Mouse (Mus musculus) megakaryocyte-erythroid progenitor cell, adult 5-6 weeks (primary cell): ENCODE measurements around the gene Zfp799. TPM values are rescaled to one million over a fixed set of nuclear protein-coding genes. Genes with fewer than 3 reads are reported as not detected.

Source experiments
- ATAC-seq: replicated peaks from 2 replicates; pipeline ENCODE4 v1.8.0; 2016; ENCODE audit warnings: mild to moderate bottlenecking, inconsistent platforms; ENCODE audit not compliant: severe bottlenecking, poor library complexity, low FRiP score, low TSS enrichment
- total RNA-seq, 2 experiments: library from RNA; stranded (forward) in 1 of 2; stranded (reverse) in 1 of 2; fragments of 200-1000, 215-1000 nt in 1 of 2; fragments of >200 nt in 1 of 2; fragmentation: Nextera tagmentation in 1 of 2; gene quantifications; 2 replicates each; pipeline ENCODE4 v1.2.3; 2014 to 2017

Zfp799 gene
- total RNA-seq, 2 experiments from 2014 or later, result 1.5 to 3.6 TPM

- ATAC-seq, result no peak
These were observed 41.5 kb downstream of the Zfp799 start for GRCm38 (mm10) chr17:32788576-32788975.

- ATAC-seq, result peak; percentile 98
These were observed 41.9 kb downstream of the Zfp799 start, which contains the start of gene Zfp871 for GRCm38 (mm10) chr17:32788094-32788559. Gene Zfp871, minus strand, starts transcription at chr17:32788287.

- peak; percentile 82 for ATAC-seq
These were observed 42.5 kb downstream of the Zfp799 start for GRCm38 (mm10) chr17:32787436-32788093.

- ATAC-seq, result no peak
These were observed 43.1 kb downstream of the Zfp799 start for GRCm38 (mm10) chr17:32786944-32787343.

DNA sequence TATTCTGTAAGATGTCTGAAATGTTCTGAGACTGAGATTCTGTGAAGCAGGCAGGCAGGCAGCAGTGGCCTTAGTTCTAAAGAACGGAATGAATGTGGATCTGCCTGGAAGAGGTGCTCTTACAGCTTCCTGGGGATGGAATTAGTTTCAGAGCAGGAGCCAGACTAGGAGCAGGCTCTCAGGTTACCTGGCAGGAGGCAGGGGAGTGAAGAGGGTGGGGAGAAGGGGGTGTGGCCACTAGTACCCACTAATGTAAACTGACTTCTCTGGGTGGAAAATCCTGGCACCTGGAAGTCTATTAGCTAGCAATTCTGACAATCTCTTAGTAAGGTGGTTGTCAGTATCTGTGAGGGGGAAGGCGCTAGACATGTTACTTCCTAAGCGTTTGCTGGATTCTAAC is 44.4 kb downstream of the Zfp799 start:
- no peak for ATAC-seq

DNA sequence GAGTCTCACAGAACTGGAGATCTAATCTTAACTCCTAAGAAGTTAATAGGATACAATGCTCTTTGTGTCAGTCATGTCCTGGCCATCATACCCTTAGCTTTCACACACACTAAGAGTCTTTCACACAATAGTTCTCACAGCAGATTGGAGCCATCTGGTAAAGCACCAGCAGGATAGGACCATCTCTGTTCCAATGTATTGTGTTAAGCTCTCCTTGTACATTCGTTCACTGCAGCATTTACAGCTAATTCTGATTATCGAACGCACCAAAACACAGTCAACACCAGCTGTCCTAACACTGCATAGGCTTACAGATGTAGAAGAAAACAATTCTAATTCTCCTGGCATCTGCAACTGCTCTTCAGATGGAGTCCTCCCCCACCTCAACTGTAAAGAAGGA is 52.5 kb downstream of the Zfp799 start:
- ATAC-seq, result no peak

DNA sequence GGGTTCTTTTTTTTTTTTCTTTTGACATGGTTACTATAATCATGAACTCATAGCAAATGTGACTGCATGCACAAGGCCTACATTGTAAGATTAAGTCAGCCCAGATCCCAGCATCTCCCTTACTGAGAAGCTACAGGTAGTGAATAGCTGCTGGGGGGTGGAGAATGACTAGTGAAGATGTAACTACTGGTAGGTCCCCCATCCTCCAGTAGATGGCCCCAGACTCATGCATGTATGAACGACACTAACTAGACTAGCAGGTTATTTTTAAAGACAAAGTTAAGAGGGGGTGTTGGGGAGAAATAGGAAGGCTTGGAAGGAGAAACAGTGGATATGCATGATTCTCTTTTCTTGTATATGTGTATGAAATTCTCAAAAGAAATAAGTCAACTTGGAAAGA is 58.8 kb downstream of the Zfp799 start:
- peak; percentile 68; the same call in 1 of the 2 replicates for ATAC-seq

GRCm38 (mm10) chr17:32766422-32766821 is 63.6 kb downstream of the Zfp799 start:
- no peak for ATAC-seq

Other genes starting within 250 kb of the Zfp799 start
- not detected in 2 replicates for gene Cyp4f37, start 209.0 kb downstream of the Zfp799 start, total RNA-seq (2014; fragmentation: Nextera tagmentation)
- gene Cyp4f37, start 209.0 kb downstream of the Zfp799 start, total RNA-seq (2017), result not detected in 2 replicates
- not detected in 2 replicates for gene Cyp4f40, start 171.4 kb downstream of the Zfp799 start, total RNA-seq (2014; fragmentation: Nextera tagmentation)
- gene Cyp4f40, start 171.4 kb downstream of the Zfp799 start, total RNA-seq (2017), result not detected in 2 replicates
- gene Cyp4f15, start 144.6 kb downstream of the Zfp799 start, total RNA-seq (2014; fragmentation: Nextera tagmentation), result not detected in 2 replicates
- not detected in 2 replicates for gene Cyp4f15, start 144.6 kb downstream of the Zfp799 start, total RNA-seq (2017)
- 33.5 and 53.2 TPM in 2 replicates for gene Zfp871, start 42.0 kb downstream of the Zfp799 start, total RNA-seq (2014; fragmentation: Nextera tagmentation)
- gene Zfp871, start 42.0 kb downstream of the Zfp799 start, total RNA-seq (2017), result 18.9 and 29.5 TPM in 2 replicates
- not detected in 2 replicates for gene Zfp811, start 20.3 kb downstream of the Zfp799 start, total RNA-seq (2014; fragmentation: Nextera tagmentation)
- 0.11 TPM in 1 of 2 replicates, not detected in the other for gene Zfp811, start 20.3 kb downstream of the Zfp799 start, total RNA-seq (2017)
- gene Zfp870, start 61.4 kb upstream of the Zfp799 start, total RNA-seq (2014; fragmentation: Nextera tagmentation), result 6.9 and 7.6 TPM in 2 replicates
- 1.1 and 6.5 TPM in 2 replicates for gene Zfp870, start 61.4 kb upstream of the Zfp799 start, total RNA-seq (2017)
- not detected in 2 replicates for gene Cyp4f14, start 87.1 kb upstream of the Zfp799 start, total RNA-seq (2014; fragmentation: Nextera tagmentation)
- gene Cyp4f14, start 87.1 kb upstream of the Zfp799 start, total RNA-seq (2017), result not detected in 2 replicates
- gene Cyp4f13, start 117.1 kb upstream of the Zfp799 start, total RNA-seq (2014; fragmentation: Nextera tagmentation), result 14.4 and 19.2 TPM in 2 replicates
- 2.8 and 5.4 TPM in 2 replicates for gene Cyp4f13, start 117.1 kb upstream of the Zfp799 start, total RNA-seq (2017)
- gene Zfp472, start 135.6 kb upstream of the Zfp799 start, total RNA-seq (2014; fragmentation: Nextera tagmentation), result 13.4 and 16.8 TPM in 2 replicates
- gene Zfp472, start 135.6 kb upstream of the Zfp799 start, total RNA-seq (2017), result 16.5 and 20.0 TPM in 2 replicates
- 7.5 and 8.5 TPM in 2 replicates for gene Zfp952, start 162.9 kb upstream of the Zfp799 start, total RNA-seq (2014; fragmentation: Nextera tagmentation)
- 4.1 and 8.3 TPM in 2 replicates for gene Zfp952, start 162.9 kb upstream of the Zfp799 start, total RNA-seq (2017)
- 6.6 and 12.2 TPM in 2 replicates for gene Zfp763, start 203.1 kb upstream of the Zfp799 start, total RNA-seq (2014; fragmentation: Nextera tagmentation)
- 8.0 and 14.3 TPM in 2 replicates for gene Zfp763, start 203.1 kb upstream of the Zfp799 start, total RNA-seq (2017)
- not detected in 2 replicates for gene 4921501E09Rik, start 237.8 kb upstream of the Zfp799 start, total RNA-seq (2014; fragmentation: Nextera tagmentation)
- gene 4921501E09Rik, start 237.8 kb upstream of the Zfp799 start, total RNA-seq (2017), result not detected in 2 replicates